Mouse (Mus musculus) ovary, postnatal 36 days (tissue): ENCODE measurements at regions not wholly inside any gene's neighbourhood (a gene's known extent, or its start where the extent isn't known, plus 50 kb on each side); places are given as distances from the start of the nearest gene placed in this dataset.

Experiments
- DNase-seq: peaks from one replicate; pipeline ENCODE4 v3.0.0; 2022; ENCODE audit warnings: low spot score, mixed read lengths

DNA sequence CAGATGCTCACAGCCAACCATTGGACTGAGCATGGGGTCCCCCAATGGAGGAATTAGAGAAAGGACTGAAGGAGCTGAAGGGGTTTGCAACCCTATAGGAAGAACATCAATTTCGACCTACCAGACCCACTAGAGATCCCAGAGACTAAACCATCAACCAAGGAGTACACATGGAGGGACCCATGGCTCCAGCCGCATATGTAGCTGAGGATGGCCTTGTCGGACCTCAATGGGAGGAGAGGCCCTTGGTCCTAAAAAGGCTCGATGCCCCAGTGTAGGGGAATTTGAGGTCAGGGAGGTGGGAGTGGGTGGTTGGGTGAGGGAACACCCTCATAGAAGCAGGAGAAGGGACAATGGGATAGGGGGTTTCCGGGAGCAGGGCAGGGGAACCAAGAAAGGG lies 180.6 kb downstream of the Qdpr start:
- no peak for DNase-seq

DNA sequence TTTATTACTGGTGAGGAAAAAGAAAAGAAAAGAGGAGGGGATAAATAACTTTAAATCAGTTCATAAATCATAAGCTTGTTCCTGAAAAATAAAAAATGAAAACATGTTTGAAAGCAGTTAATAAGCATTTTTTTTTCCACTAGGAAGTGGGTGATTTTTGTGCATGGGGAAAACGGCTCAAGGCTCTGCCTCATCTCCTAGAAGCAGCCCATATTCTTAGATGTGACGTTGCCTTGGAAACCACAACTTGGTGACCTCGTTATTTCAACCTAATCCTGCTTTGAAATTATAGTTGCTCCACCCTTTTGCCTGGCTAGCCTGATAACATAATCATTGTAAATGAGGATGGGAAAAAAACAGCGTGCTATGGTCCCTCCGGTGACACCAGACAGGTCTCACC lies 183.1 kb downstream of the Qdpr start:
- no peak for DNase-seq

DNA sequence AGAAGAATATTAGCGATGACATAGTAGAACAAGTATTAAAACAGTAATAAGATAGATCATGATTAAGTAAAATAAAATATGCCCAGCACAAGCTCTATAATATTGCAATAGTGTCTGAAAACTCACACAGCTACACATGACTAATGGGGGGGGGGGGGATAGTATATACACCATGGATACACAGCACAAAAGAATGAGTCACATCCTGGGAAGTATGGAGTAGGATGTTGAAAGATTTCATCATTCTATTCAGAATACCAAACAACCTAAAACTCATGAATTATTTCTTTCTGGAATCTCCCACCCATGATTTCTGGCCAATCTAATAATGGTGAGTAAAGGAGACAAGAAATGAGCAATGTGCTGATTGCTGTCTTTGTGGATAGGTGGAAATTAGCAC lies 191.6 kb downstream of the Qdpr start:
- DNase-seq: no peak

DNA sequence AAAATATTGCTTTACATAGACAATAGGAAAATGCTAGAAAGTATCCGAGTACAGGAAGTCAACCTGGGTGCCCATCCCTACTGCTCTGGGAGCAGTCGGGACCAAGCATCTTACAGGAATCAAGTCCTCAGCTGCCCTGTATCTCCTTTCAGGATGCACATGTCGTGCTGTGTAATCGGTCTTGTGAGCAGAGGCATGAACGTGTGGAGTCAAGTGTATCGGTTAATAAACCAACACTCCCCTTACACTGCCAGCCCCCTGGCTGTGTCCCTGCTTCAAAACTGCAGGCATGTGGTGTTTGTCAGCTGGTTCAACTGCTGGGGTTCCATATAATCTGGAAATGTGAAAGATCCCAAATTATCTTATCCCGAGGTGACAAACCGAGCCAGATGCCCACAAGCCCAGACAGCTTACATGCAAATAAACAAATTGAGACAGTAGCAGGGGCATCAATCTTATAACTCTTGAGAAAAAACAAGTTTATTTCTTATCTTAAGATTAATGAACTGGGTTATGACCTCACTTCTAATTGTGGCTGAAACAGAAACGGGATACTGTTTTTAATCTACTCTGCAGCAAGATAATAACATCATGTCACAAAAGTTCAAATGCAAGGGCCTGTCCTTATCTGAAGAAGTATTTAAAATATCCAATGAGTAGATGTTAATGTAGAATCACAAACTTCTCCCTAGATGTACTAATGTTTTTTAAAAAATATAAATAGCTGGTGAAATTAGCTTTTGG lies 193.6 kb downstream of the Qdpr start:
- DNase-seq: no peak

GRCm38 (mm10) chr5:45231856-45232255 lies 218.2 kb downstream of the Qdpr start:
- DNase-seq: no peak

DNA sequence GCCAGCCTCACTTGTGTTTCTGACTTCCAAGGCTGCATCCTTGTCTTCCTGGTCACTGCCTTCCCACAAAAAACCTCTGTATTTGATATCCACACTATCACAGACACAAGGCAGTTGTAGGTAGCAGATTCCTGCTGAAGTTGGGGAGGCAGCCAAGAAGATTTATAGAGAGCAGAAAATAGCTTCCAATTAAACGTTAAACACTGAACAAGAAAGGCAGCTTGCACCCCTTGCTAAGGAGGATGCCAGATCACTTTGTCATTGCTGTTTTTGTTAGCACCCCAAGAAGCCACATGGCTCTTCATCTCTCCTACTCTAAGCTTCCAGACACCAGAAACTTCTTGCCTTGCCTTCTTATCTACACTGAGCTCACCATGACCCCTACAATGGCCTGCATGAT lies 219.9 kb downstream of the Qdpr start:
- DNase-seq: no peak

GRCm38 (mm10) chr5:45229477-45229876 lies 220.6 kb downstream of the Qdpr start:
- no peak for DNase-seq

- DNase-seq: no peak
Observed at GRCm38 (mm10) chr5:45228226-45228927, 221.7 kb downstream of the Qdpr start.

- DNase-seq: no peak
Observed at GRCm38 (mm10) chr5:45220272-45220916, 229.6 kb downstream of the Qdpr start.

DNA sequence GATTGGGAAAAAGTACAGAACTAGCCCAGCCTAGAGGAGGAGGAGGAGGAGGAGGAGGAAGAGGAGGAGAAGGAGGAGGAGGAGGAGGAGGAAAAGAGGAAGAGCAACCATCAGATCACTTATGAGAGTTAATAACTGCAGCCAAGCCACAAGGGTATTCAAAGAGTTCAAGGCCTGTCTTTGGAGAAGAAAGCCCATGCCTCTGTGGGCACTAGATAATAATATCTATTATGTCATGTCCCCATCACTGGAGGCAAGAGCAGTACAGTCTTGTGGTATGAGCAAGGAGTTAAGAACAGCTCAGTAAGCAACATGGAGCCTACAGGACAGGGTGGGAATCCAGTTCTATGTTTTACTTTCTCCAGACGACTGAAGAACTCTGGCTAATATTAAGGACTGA lies 230.5 kb downstream of the Qdpr start:
- no peak for DNase-seq

GRCm38 (mm10) chr5:45219101-45219500 lies 230.9 kb downstream of the Qdpr start:
- no peak for DNase-seq

DNA sequence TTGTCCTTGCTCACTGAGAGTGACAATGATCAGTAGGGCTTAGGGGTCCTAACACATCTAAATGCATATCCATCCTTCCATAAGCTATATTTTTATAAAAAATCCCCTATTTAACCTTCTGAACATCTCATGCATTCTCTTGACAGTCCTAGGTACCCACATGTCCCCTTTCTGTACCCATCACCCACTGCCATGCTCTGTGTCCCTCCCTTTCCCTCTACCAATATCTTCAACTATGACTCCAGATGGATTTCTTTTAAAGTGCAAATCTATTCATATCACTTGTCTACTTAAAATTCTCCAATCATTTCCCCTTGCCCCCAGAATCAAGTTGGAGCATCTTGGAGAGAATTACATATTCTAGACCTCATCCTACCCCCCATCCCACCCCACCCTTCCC lies 235.6 kb downstream of the Qdpr start:
- DNase-seq: no peak

GRCm38 (mm10) chr5:45198408-45198807 lies 251.6 kb downstream of the Qdpr start:
- no peak for DNase-seq

DNA sequence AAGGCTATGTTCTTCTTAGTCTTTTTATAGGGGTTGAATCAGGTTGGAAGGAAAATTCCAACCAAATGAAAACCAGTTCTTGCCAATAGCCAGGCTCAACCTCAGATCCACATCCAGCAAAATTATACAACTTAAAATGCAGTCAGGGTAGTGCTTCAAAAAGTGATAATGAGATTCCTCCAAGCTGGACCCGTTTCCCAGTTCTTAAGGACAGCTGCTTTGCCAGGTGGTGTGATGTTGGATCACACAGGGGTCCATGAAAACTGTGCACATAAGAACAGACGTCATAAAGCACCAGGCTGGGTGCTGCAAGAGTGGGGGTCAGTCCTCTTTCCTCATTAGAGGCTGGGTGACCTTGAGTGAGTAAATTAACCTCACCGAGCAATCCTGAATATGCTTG lies 253.9 kb downstream of the Qdpr start:
- no peak for DNase-seq

GRCm38 (mm10) chr5:45192287-45192686 lies 257.7 kb downstream of the Qdpr start:
- DNase-seq: no peak

DNA sequence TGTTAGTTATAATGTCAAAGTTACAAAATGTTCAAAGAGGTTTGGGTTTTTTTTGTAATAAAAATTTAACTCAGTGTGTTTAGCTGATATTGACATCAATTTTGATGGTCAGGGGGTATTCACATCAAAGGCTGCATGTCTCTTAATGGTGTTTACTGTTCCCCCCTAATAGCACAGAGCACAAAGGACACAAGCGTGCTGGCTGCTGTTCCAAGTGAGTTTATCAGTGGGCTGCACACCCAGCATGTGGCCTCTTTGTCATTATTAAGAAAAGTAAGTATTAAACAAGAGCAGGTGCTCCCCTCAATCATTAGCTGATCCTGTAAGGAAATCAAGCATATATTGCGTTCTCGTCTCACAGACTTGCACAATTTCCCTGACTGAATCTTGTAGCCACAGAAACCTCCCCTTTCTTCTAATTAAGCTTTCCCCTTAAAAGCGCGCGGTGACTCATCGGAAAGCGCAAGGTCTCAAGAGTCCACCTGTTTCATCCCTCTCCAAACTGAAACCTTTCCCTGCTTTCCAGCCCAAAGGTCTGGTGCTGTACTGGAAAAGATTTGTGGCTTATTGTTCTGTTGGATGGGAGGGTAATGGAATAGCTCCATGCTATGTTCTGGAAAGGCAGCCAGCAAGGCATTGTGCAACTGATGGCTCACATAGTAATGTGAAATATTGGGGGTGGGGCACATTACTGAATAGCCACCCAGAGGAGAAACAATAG lies 276.8 kb downstream of the Qdpr start:
- DNase-seq: peak; percentile 7

GRCm38 (mm10) chr5:45159194-45159593 lies 290.8 kb downstream of the Qdpr start:
- DNase-seq: no peak

DNA sequence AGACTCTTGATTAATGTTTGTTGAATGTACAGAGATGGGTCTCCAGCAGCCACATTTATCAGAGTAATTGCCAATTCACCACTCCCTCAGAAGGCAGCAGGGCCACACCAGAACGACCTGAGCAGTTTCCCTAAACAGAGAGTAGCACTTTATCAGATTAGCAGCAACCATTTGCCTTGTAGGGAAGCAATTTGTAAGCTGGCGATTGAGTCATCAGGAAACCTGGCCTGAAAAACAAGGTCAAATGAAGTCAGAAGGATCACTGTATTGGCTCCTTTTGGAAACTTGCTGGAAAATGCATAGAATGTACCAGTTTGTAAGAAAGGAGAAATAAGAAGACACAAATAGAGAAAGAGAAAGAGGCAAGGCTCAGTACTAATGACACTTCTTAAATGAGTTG lies 295.1 kb downstream of the Qdpr start:
- DNase-seq: no peak

DNA sequence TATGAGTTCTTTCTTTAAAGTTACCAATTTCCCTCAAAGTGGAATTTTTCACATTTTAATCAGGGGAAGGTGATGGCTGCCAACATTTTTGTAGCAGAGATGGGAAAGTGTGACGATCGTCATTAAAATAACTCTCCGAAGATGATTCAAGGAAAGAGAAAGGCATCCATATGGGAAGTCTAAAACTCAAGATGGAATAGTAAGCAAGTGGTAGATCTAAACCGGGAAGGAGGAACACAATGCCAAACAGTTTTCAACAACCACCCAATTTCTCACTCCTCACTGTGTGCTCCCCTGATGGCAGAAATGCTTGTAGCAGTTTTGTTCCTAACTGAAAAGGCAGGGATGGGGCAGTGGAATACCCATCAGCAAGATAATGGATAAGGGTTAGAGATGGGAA lies 305.9 kb downstream of the Qdpr start:
- DNase-seq: no peak

- DNase-seq: no peak
Observed at GRCm38 (mm10) chr5:45137198-45137973, 312.6 kb downstream of the Qdpr start.

GRCm38 (mm10) chr5:45136696-45137095 lies 313.3 kb downstream of the Qdpr start:
- DNase-seq: no peak

- no peak for DNase-seq
Observed at GRCm38 (mm10) chr5:45127971-45128370, 322.1 kb downstream of the Qdpr start.
